Mouse (Mus musculus) CH12.LX (cell line): ENCODE results near the gene Ptprm. TPM values are rescaled to one million over a fixed set of nuclear protein-coding genes. Genes with fewer than 3 reads are reported as not detected.

Source experiments
- DNase-seq: peaks from one replicate; pipeline ENCODE4 v3.0.0-alpha.2; 2013; ENCODE audit errors: extremely low read depth
- H3K27ac ChIP-seq: 2 replicates; pipeline ENCODE4 v1.5.1; 2012; ENCODE audit warnings: low read depth, mild to moderate bottlenecking, control low read depth, moderate library complexity; ENCODE audit not compliant: insufficient read depth
- H3K27me3 ChIP-seq: replicated peaks from 2 replicates; pipeline ENCODE3; 2012; ENCODE audit warnings: inconsistent platforms
- H3K36me3 ChIP-seq, 2 experiments: replicated peaks in 1 of 2; 2 replicates each; pipeline versions ENCODE3 to v1.6.1; 2012; ENCODE audit warnings: inconsistent platforms in 1 of 2, low read length in 1 of 2, mild to moderate bottlenecking in 1 of 2, mixed read lengths in 1 of 2, moderate library complexity in 1 of 2; ENCODE audit not compliant: control insufficient read depth in 1 of 2, insufficient read depth in 1 of 2
- H3K4me1 ChIP-seq, 2 experiments: 2 replicates each; pipeline ENCODE4 v1.6.1; 2012; ENCODE audit warnings: inconsistent platforms in 1 of 2, moderate library complexity in 1 of 2; ENCODE audit not compliant: insufficient read depth in 2 of 2, control insufficient read depth in 1 of 2
- H3K4me2 ChIP-seq: 2 replicates; pipeline ENCODE4 v1.6.1; 2012; ENCODE audit warnings: low read depth, mild to moderate bottlenecking, control low read depth; ENCODE audit not compliant: poor library complexity, insufficient read depth, severe bottlenecking
- H3K4me3 ChIP-seq, 3 experiments: fragments of 150-350 bp in 1 of 3; sonication (generic) in 1 of 3; replicated peaks in 1 of 3; 2 replicates each; pipeline versions ENCODE3 to v1.5.1; 2011 to 2012; ENCODE audit warnings: low read depth in 2 of 3, low read length in 2 of 3, mild to moderate bottlenecking in 2 of 3, moderate library complexity in 2 of 3, control low read depth in 1 of 3, improper control_type of control experiment in 1 of 3, inconsistent platforms in 1 of 3, mixed read lengths in 1 of 3; ENCODE audit not compliant: poor library complexity in 1 of 3
- H3K79me2 ChIP-seq: replicated peaks from 2 replicates; pipeline ENCODE4 v1.6.1; 2012; ENCODE audit warnings: mild to moderate bottlenecking, moderate library complexity; ENCODE audit not compliant: control insufficient read depth, poor library complexity, insufficient read depth, severe bottlenecking; ENCODE audit errors: extremely low read depth
- H3K9ac ChIP-seq: 2 replicates; pipeline ENCODE4 v1.6.1; 2012; ENCODE audit warnings: low read depth, mild to moderate bottlenecking, control low read depth, moderate library complexity; ENCODE audit not compliant: insufficient read depth
- H3K9me3 ChIP-seq: replicated peaks from 2 replicates; pipeline ENCODE3; 2012; ENCODE audit warnings: low read length, inconsistent platforms, mixed read lengths
- BHLHE40 ChIP-seq: IDR thresholded peaks from 2 replicates; pipeline ENCODE4 v1.6.1; 2011; ENCODE audit warnings: mild to moderate bottlenecking, low read depth, low read length, improper control_type of control experiment
- CHD1 ChIP-seq: IDR thresholded peaks from 2 replicates; pipeline ENCODE4 v1.6.1; 2012; ENCODE audit warnings: low read depth, low read length, improper control_type of control experiment, inconsistent platforms
- E2F4 ChIP-seq: IDR thresholded peaks from 2 replicates; pipeline ENCODE4 v1.6.1; 2011; ENCODE audit warnings: low read depth, low read length, improper control_type of control experiment; ENCODE audit not compliant: insufficient replicate concordance
- ETS1 ChIP-seq: conservative IDR thresholded peaks from 2 replicates; pipeline ENCODE4 v1.6.1; 2012; ENCODE audit warnings: low read depth, mild to moderate bottlenecking, inconsistent platforms, low read length, improper control_type of control experiment, moderate library complexity
- HCFC1 ChIP-seq: IDR thresholded peaks from 2 replicates; pipeline ENCODE4 v1.6.1; 2012; ENCODE audit warnings: low read depth, mild to moderate bottlenecking, inconsistent platforms, low read length, improper control_type of control experiment
- IRF4 ChIP-seq: IDR thresholded peaks from 2 replicates; pipeline ENCODE4 v1.6.1; 2014; ENCODE audit warnings: low read depth, mild to moderate bottlenecking, inconsistent platforms, low read length, improper control_type of control experiment
- JUND ChIP-seq: conservative IDR thresholded peaks from 2 replicates; pipeline ENCODE4 v1.6.1; 2011; ENCODE audit warnings: low read depth, low read length, improper control_type of control experiment
- KAT2A ChIP-seq: IDR thresholded peaks from 2 replicates; pipeline ENCODE4 v1.6.1; 2012; ENCODE audit warnings: low read length, improper control_type of control experiment, inconsistent platforms; ENCODE audit not compliant: insufficient replicate concordance
- MAX ChIP-seq: IDR thresholded peaks from 2 replicates; pipeline ENCODE4 v1.6.1; 2011; ENCODE audit warnings: low read length, improper control_type of control experiment
- MAZ ChIP-seq: IDR thresholded peaks from 2 replicates; pipeline ENCODE4 v1.6.1; 2012; ENCODE audit warnings: low read depth, mild to moderate bottlenecking, inconsistent platforms, low read length, improper control_type of control experiment, moderate library complexity
- MEF2A ChIP-seq: IDR thresholded peaks from 2 replicates; pipeline ENCODE4 v1.6.1; 2014; ENCODE audit warnings: low read depth, mild to moderate bottlenecking, inconsistent platforms, low read length, improper control_type of control experiment, borderline replicate concordance
- MYC ChIP-seq: IDR thresholded peaks from 2 replicates; pipeline ENCODE4 v1.6.1; 2011; ENCODE audit warnings: low read depth, mild to moderate bottlenecking, improper control_type of control experiment, low read length
- NRF1 ChIP-seq: IDR thresholded peaks from 2 replicates; pipeline ENCODE4 v1.6.1; 2014; ENCODE audit warnings: low read depth, mild to moderate bottlenecking, inconsistent platforms, low read length, improper control_type of control experiment, moderate library complexity
- PAX5 ChIP-seq: IDR thresholded peaks from 2 replicates; pipeline ENCODE4 v1.6.1; 2012; ENCODE audit warnings: low read length, inconsistent platforms, mixed read lengths
- POLR2A ChIP-seq: IDR thresholded peaks from 2 replicates; pipeline ENCODE4 v1.6.1; 2011; ENCODE audit warnings: low read depth, mild to moderate bottlenecking, improper control_type of control experiment, low read length
- POLR2AphosphoS2 ChIP-seq: IDR thresholded peaks from 2 replicates; pipeline ENCODE4 v1.6.1; 2011; ENCODE audit warnings: low read depth, low read length, improper control_type of control experiment
- RAD21 ChIP-seq: IDR thresholded peaks from 2 replicates; pipeline ENCODE4 v1.6.1; 2011; ENCODE audit warnings: low read depth, mild to moderate bottlenecking, low read length, improper control_type of control experiment, moderate library complexity
- RCOR1 ChIP-seq: conservative IDR thresholded peaks from 2 replicates; pipeline ENCODE4 v1.6.1; 2012; ENCODE audit warnings: low read depth, mild to moderate bottlenecking, inconsistent platforms, low read length, improper control_type of control experiment
- SIN3A ChIP-seq: IDR thresholded peaks from 2 replicates; pipeline ENCODE4 v1.6.1; 2012; ENCODE audit warnings: low read length, improper control_type of control experiment, inconsistent platforms
- SMC3 ChIP-seq: IDR thresholded peaks from 2 replicates; pipeline ENCODE4 v1.6.1; 2011; ENCODE audit warnings: low read depth, low read length, improper control_type of control experiment
- TBP ChIP-seq: conservative IDR thresholded peaks from 2 replicates; pipeline ENCODE4 v1.6.1; 2011; ENCODE audit warnings: low read depth, low read length, improper control_type of control experiment
- TCF12 ChIP-seq: IDR thresholded peaks from 2 replicates; pipeline ENCODE4 v1.6.1; 2014; ENCODE audit warnings: low read depth, mild to moderate bottlenecking, inconsistent platforms, low read length, improper control_type of control experiment
- UBTF ChIP-seq: IDR thresholded peaks from 2 replicates; pipeline ENCODE4 v1.6.1; 2012; ENCODE audit warnings: low read depth, mild to moderate bottlenecking, inconsistent platforms, low read length, improper control_type of control experiment, moderate library complexity
- USF1 ChIP-seq: IDR thresholded peaks from 2 replicates; pipeline ENCODE4 v1.6.1; 2014; ENCODE audit warnings: low read depth, mild to moderate bottlenecking, inconsistent platforms, low read length, improper control_type of control experiment
- USF2 ChIP-seq: conservative IDR thresholded peaks from 2 replicates; pipeline ENCODE4 v1.6.1; 2011; ENCODE audit warnings: low read depth, low read length, improper control_type of control experiment
- ZC3H11A ChIP-seq: IDR thresholded peaks from 2 replicates; pipeline ENCODE4 v1.6.1; 2012; ENCODE audit warnings: low read depth, mild to moderate bottlenecking, inconsistent platforms, low read length, improper control_type of control experiment
- ZMIZ1 ChIP-seq: IDR thresholded peaks from 2 replicates; pipeline ENCODE4 v1.6.1; 2012; ENCODE audit warnings: low read depth, mild to moderate bottlenecking, inconsistent platforms, low read length, improper control_type of control experiment
- ZNF384 ChIP-seq: IDR thresholded peaks from 2 replicates; pipeline ENCODE4 v1.6.1; 2012; ENCODE audit warnings: low read depth, low read length, improper control_type of control experiment, inconsistent platforms
- dilution Hi-C: fragments of 300-500 bp; cut with MboI; formaldehyde crosslinking; loops from 2 replicates; pipeline ENCODE4 v1.14.3; 2020; ENCODE audit warnings: low sequenced_read_pairs; ENCODE audit not compliant: extremely low pct_unique_long_range_greater_than_20kb, extremely low pct_ligation_motif_present
- in situ Hi-C: fragments of 300-500 bp; cut with MboI; formaldehyde crosslinking; loops from 3 replicates; pipeline ENCODE4 v1.14.3; 2019; ENCODE audit warnings: low sequenced_read_pairs, low pct_ligation_motif_present, low pct_unique_long_range_greater_than_20kb, mixed read lengths
- polyA plus RNA-seq: library from polyadenylated mRNA; unstranded; fragments of >175 nt; gene quantifications from 2 replicates; pipeline ENCODE4 v1.2.1, GENCODE M21; 2012; ENCODE audit warnings: low read depth; ENCODE audit not compliant: insufficient read length
- total RNA-seq, 2 experiments: library from RNA; depleted of rRNA; stranded (reverse); fragments of 300-350 nt in 1 of 2; fragments of >200 nt in 1 of 2; gene quantifications; 2 replicates each; pipeline ENCODE4 v1.2.3; 2012 to 2014

Gene Ptprm
- total and polyA plus RNA-seq, 3 experiments = not detected

DNA sequence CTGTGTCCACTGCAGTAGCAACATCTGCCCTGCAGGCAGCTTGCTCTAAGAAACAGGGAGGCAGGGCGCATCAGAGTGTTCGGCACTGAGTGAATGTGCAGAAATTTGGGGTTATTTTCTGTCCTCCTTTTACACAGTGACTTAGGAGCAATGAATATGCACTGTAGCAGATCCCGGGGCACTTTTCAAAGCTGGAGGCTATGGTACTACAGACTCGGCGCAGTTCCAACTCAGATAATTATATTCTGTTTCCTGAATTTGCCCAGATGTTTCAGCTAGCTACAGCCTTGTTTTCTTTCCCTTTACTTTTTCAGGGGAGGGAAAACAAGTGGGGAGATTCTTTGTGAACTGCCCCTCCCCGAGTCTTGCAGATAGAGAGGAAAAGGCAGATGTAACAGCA, 281.1 kb downstream of the Ptprm start:
- no peak overlapping the region for H3K4me3 ChIP-seq
- dilution Hi-C loops = no loop called here
- H3K27me3 ChIP-seq = no peaks in the 10 kb centered on the region
- H3K4me2 ChIP-seq = no peak overlapping the region
- no peaks in the 10 kb centered on the region for H3K79me2 ChIP-seq
- no peak overlapping the region for H3K27ac ChIP-seq
- H3K36me3 ChIP-seq = no peaks in the 10 kb centered on the region
- H3K9me3 ChIP-seq = peaks cover 76% of the 10 kb centered on the region
- H3K9ac ChIP-seq = no peak overlapping the region
- DNase-seq = no peak
- TF ChIP-seq MEF2A (no peak), TCF12 (no peak), BHLHE40 (no peak), SMC3 (no peak), RCOR1 (no peak), CHD1 (no peak), ZMIZ1 (no peak), USF1 (no peak), UBTF (no peak), MYC (no peak), USF2 (no peak), SIN3A (no peak), POLR2AphosphoS2 (no peak), IRF4 (no peak), NRF1 (no peak), TBP (no peak), JUND (no peak)
- in situ Hi-C loops = no loop called here
- no peaks in the 10 kb centered on the region for H3K4me1 ChIP-seq

DNA sequence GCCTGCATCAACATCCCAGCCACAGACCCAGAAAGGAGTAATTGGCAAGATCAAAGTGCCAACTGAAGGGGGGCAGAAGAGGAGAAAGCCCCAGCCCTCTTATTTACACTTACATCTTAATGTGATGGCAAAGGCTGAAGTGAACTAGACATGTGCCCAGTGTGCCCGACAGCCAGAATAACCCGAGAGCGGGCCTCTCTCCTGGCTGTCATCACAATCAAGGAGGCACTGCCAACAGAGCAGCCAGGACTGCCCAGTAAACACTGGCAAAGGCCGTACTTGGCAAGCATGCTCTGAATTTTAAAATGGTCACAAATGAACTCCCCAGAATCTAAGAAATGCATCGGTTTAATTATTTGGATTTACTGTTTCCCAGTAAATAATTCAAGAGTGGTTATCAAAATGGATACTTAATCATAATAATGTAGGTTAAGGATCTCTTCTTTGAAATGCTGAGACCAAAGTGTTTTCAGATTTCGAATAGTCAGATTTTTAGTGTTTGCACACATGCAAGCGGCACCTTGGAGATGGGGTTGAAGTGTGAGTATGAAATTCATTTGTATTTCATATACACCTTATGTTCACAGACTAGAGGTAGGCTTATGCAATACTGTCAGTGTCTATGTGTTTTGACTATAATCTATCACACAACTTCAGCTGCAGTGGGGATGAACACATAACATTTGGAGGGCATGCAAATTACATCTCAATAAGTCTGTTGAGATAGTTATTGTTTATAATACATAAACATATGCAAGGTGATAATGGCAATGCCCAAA, 282.8 kb downstream of the Ptprm start:
- Histone ChIP-seq H3K9me3 (peaks cover 77% of the 10 kb centered on the region), H3K4me2 (no peak overlapping the region), H3K79me2 (no peaks in the 10 kb centered on the region), H3K4me3 (no peak overlapping the region), H3K4me1 (no peaks in the 10 kb centered on the region), H3K27me3 (no peaks in the 10 kb centered on the region), H3K36me3 (no peaks in the 10 kb centered on the region), H3K27ac (no peak overlapping the region), H3K9ac (no peak overlapping the region)
- in situ Hi-C loops = no loop called here
- no peak for TF ChIP-seq MYC
- TF ChIP-seq POLR2A = no peak
- TF ChIP-seq RCOR1 = no peak
- TF ChIP-seq POLR2AphosphoS2 = no peak
- no peak for TF ChIP-seq USF2
- no peak for TF ChIP-seq ZC3H11A
- no peak for TF ChIP-seq RAD21
- TF ChIP-seq UBTF = no peak
- no peak for TF ChIP-seq SIN3A
- TF ChIP-seq HCFC1 = no peak
- TF ChIP-seq ETS1 = no peak
- no peak for TF ChIP-seq E2F4
- TF ChIP-seq MAZ = no peak
- TF ChIP-seq PAX5 = no peak
- TF ChIP-seq ZNF384 = no peak
- TF ChIP-seq MAX = no peak
- TF ChIP-seq KAT2A = no peak
- DNase-seq = no peak
- dilution Hi-C loops = no loop called here
